Mouse (Mus musculus) embryonic facial prominence, embryonic 13.5 days (tissue): ENCODE measurements around the gene 2310033P09Rik. TPM values are rescaled to one million over a fixed set of nuclear protein-coding genes. Genes with fewer than 3 reads are reported as not detected.

Experiments used
- ATAC-seq: fragments of 200-750 bp; cut with Nextera tagmentation; 2 replicates; pipeline ENCODE4 v1.8.0; 2017; ENCODE audit warnings: low read depth; ENCODE audit not compliant: insufficient number of reproducible peaks, insufficient read depth, low FRiP score, low TSS enrichment
- H3K27ac ChIP-seq: fragments of 300-500 bp; sonication (generic); 2 replicates; pipeline ENCODE4 v1.5.1; 2015; ENCODE audit warnings: moderate library complexity, mild to moderate bottlenecking, inconsistent platforms
- H3K27me3 ChIP-seq: fragments of 300-500 bp; sonication (generic); 2 replicates; pipeline ENCODE4 v1.6.1; 2015; ENCODE audit warnings: mild to moderate bottlenecking, inconsistent platforms
- H3K36me3 ChIP-seq: fragments of 300-500 bp; sonication (generic); 2 replicates; pipeline ENCODE4 v1.6.1; 2015; ENCODE audit warnings: mild to moderate bottlenecking, inconsistent platforms
- H3K4me1 ChIP-seq: fragments of 300-500 bp; sonication (generic); 2 replicates; pipeline ENCODE4 v1.6.1; 2015; ENCODE audit warnings: inconsistent platforms
- H3K4me2 ChIP-seq: fragments of 300-500 bp; sonication (generic); 2 replicates; pipeline ENCODE4 v1.6.1; 2015; ENCODE audit warnings: moderate library complexity, mild to moderate bottlenecking, inconsistent platforms
- H3K4me3 ChIP-seq: fragments of 300-500 bp; sonication (generic); 2 replicates; pipeline ENCODE4 v1.5.1; 2015; ENCODE audit warnings: mild to moderate bottlenecking, inconsistent platforms
- H3K9ac ChIP-seq: fragments of 300-500 bp; sonication (generic); 2 replicates; pipeline ENCODE4 v1.6.1; 2015; ENCODE audit warnings: mild to moderate bottlenecking, inconsistent platforms
- H3K9me3 ChIP-seq: fragments of 300-500 bp; sonication (generic); 2 replicates; pipeline ENCODE4 v1.6.1; 2016; ENCODE audit warnings: inconsistent platforms
- WGBS: fragments of 180-500 bp; shearing (Covaris S2); methylation state at CpG from one replicate; pipeline ENCODE4 v1.1.7; 2015; ENCODE audit warnings: mixed read lengths; 5-methylcytosine and 5-hydroxymethylcytosine counted together
- polyA plus RNA-seq: library from polyadenylated mRNA; unstranded; fragments of >200 nt; fragmentation: Nextera tagmentation; extraction: Ambion mirVana; gene quantifications from 2 replicates; pipeline ENCODE4 v1.2.1, GENCODE M21; 2015

The 2310033P09Rik gene
- polyA plus RNA-seq, 1 experiment from 2014 or later = 45.5 TPM

DNA sequence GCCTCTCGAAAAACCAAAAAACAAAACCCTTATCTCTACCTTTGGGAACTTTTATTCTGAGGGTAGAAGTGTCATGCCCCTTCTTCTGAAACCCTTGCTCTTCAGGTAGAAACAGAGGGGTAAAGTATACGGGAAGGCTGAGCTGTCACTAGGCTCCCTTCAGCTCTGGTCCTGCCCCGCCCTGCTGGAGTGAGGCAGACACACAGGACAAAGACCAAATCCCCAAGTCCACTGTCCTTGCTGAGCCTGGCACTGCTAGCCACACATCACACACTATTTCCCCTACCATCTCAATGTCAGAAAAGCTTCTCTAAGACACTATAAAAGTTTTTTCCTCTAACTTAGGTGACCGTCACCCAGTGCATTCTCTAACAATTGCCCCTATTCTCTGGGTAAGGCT is 14.2 kb downstream of the 2310033P09Rik start:
- H3K9me3 ChIP-seq = no peaks in the 10 kb centered on the region
- H3K27ac ChIP-seq = no peak overlapping the region
- H3K4me2 ChIP-seq = no peak overlapping the region
- WGBS = 85% methylated on average over 4 of the region's 4 CpGs
- no peaks in the 10 kb centered on the region for H3K27me3 ChIP-seq
- H3K9ac ChIP-seq = no peak overlapping the region
- peaks cover 73% of the 10 kb centered on the region for H3K4me1 ChIP-seq
- H3K36me3 ChIP-seq = peaks cover 38% of the 10 kb centered on the region
- no peak overlapping the region for H3K4me3 ChIP-seq
- ATAC-seq = no peak

DNA sequence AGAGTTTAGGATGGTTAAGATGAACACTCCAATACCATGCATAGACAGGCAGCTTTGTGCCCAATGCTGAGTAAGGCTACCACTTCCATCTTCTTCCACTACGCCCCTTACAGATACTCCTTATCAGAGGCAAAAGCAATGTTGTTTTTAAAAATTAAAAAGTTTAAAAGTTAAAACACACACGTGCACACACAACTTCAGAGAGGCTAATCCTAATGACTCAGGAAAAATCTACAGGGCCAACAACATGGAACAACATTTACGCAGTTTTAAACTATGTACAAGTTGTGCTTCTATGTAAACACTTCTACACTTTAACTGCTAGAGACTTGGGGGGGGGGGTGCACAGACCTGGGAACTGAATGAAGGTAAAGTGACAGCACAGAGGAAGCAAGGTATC is 15.9 kb downstream of the 2310033P09Rik start:
- no peak overlapping the region for H3K9ac ChIP-seq

DNA sequence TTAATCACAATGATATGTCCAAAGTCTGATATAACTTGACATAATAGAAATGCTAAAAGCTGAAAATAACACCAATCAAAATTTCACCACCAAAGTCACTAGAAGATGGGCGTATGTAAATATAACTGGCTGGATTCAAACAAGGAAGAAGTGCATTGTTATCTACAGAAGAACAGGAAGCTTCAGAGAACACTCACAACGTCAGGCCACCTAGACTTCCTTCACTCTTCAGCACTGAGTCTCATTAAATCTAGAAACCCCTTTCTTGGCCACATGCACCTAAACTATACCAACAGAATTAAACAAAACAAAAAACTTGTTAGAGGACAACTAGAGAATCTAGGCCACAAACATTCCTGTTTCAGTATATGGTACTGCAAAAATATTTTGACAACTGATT is 16.3 kb downstream of the 2310033P09Rik start:
- no peak for ATAC-seq
- H3K9me3 ChIP-seq = no peaks in the 10 kb centered on the region
- no peak overlapping the region for H3K9ac ChIP-seq
- no peak overlapping the region for H3K27ac ChIP-seq
- peaks cover 20% of the 10 kb centered on the region for H3K36me3 ChIP-seq
- H3K4me3 ChIP-seq = no peak overlapping the region
- WGBS = 75% methylated on average over 2 of the region's 2 CpGs
- peaks cover 66% of the 10 kb centered on the region for H3K4me1 ChIP-seq
- no peaks in the 10 kb centered on the region for H3K27me3 ChIP-seq
- 0 out of 2 replicates have a peak overlapping the region, but pooled peaks have one; percentile 92 for H3K4me2 ChIP-seq

More for the DNA sequence above, 15.9 kb downstream of the 2310033P09Rik start:
- Histone ChIP-seq H3K4me3 (no peak overlapping the region), H3K4me2 (peak overlapping the region; percentile 2; the same call in 1 of the 2 replicates), H3K27ac (no peak overlapping the region), H3K27me3 (no peaks in the 10 kb centered on the region), H3K36me3 (peaks cover 25% of the 10 kb centered on the region), H3K9me3 (no peaks in the 10 kb centered on the region), H3K4me1 (peaks cover 66% of the 10 kb centered on the region)
- ATAC-seq = no peak
- WGBS = 88% methylated on average over 3 of the region's 3 CpGs

DNA sequence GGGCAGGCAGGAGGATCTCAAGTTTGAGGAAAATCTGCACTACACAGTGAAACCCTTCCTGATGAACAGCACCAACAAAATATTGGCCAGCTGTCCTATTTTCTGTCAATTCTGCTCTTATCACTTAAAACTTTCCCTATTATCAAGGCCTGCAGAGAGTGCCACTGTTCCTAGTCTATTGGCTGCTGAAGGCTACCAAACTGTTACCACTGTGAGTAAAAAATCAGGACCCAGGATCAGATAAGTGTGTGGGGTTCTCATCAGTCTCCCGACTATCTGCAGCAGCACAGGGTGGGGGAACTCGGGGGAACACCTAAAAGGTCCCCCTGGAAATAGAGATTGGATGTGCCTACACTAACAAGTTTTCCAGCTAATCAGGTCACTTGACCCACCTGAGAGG is 17.0 kb downstream of the 2310033P09Rik start:
- ATAC-seq = no peak
- peaks cover 15% of the 10 kb centered on the region for H3K36me3 ChIP-seq
- H3K27ac ChIP-seq = no peak overlapping the region
- no peaks in the 10 kb centered on the region for H3K27me3 ChIP-seq
- H3K9me3 ChIP-seq = no peaks in the 10 kb centered on the region
- H3K4me1 ChIP-seq = peaks cover 66% of the 10 kb centered on the region
- H3K9ac ChIP-seq = no peak overlapping the region; the same call in 1 of the 2 replicates
- WGBS = 76% methylated on average over 2 of the region's 2 CpGs
- H3K4me2 ChIP-seq = peak overlapping the region; percentile 92
- H3K4me3 ChIP-seq = peak overlapping the region; percentile 81

DNA sequence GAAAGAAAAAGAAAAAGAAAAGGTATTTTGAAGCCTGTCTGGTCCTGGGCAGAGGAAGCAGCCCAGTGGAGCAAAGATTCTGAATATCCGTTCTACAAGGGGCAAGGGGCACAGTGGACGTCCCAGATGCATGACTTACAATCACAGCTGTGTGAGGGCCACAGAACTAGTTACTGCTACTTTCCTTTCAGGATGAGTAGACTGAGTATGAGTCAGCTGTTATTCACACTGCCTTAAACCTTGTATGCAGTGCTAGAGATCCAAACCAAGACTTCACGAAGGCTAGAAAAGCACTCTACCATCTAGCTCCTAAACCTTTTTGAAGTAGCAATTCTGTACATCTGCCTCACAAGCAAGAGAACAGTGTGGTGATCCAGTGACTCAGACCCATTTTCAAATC is 18.1 kb downstream of the 2310033P09Rik start:
- peaks cover 8% of the 10 kb centered on the region for H3K36me3 ChIP-seq
- peak overlapping the region; percentile 81 for H3K4me3 ChIP-seq
- H3K27me3 ChIP-seq = no peaks in the 10 kb centered on the region
- no peaks in the 10 kb centered on the region for H3K9me3 ChIP-seq
- 50% methylated on average over 3 of the region's 3 CpGs for WGBS
- no peak for ATAC-seq
- peak overlapping the region; percentile 92 for H3K4me2 ChIP-seq
- peak overlapping the region; percentile 98 for H3K9ac ChIP-seq
- peak overlapping the region; percentile 95; the same call in 1 of the 2 replicates for H3K27ac ChIP-seq
- H3K4me1 ChIP-seq = peaks cover 56% of the 10 kb centered on the region

DNA sequence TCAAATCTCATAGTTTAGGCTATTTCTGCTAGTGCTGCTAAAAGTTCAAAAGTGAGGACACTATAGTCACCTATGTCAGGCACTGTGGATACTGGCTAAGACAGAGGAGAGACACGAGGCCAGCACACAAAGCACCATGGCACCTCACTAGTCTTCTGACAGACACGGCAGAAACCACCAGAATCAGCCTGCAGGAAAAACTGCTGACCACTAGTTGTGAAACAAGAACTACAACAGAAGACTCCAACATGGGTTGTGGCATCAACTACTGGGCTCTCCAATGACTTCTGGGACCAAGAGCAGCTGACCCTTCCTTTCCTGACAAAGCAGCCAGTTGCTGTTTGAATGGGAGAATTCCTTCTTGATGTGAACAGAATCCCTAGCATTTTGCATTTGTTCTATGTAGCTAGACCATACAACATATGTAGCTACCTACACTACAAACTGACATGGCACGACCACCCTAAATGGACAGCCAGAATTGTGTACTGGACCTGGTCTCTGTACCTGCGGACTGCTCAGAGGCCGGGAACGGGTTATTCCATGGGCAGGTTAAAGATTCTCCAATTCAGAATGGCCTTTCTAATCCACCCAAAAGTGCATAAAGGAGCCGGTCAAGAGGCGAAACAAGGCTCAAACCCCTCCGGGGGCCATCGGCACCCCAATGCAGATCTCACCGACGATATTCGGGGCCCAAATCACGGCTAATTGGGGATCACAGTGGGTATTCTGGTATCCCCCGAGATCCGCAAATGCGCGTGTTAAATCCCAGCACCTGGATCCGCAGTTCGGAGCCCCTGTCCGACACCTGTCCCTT is 18.9 kb downstream of the 2310033P09Rik start:
- no peaks in the 10 kb centered on the region for H3K27me3 ChIP-seq

DNA sequence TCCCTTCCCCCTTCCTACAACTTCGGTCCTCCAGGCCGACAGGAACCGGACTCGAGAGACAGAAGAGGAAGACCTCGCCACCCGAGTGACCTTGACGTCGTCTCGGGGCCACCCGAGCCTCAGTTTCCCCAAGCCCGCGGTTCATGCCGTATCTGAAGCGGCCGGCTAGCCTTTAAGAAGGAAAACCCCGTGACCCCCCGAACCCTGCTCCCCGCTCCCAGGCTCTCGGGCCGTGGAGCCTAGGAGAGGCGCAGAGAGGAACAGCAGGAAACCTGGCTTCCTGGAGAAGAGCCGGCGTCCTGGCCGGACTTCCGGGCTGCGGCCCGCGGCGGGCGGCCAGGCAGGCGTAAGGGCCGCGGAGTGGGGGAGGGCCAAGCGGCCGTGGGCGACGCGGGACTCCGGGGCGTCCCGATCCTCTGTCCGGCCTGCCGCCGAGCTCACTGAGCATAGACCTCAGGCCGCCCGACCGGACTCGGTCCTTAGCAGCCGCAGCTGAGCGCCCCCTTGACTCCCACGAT is 19.5 kb downstream of the 2310033P09Rik start:
- Histone ChIP-seq H3K27me3 (no peaks in the 10 kb centered on the region), H3K36me3 (peaks cover 8% of the 10 kb centered on the region), H3K4me1 (peaks cover 48% of the 10 kb centered on the region), H3K9ac (peak overlapping the region; percentile 98), H3K9me3 (no peaks in the 10 kb centered on the region), H3K4me3 (peak overlapping the region; percentile 81), H3K4me2 (peak overlapping the region; percentile 92), H3K27ac (peak overlapping the region; percentile 95)
- WGBS = under 1% methylated on average over 50 of the region's 51 CpGs
- peak; percentile 52 for ATAC-seq

More for the DNA sequence above, 18.9 kb downstream of the 2310033P09Rik start:
- Histone ChIP-seq H3K9me3 (no peaks in the 10 kb centered on the region), H3K4me1 (peaks cover 53% of the 10 kb centered on the region), H3K9ac (peak overlapping the region; percentile 98), H3K4me3 (peak overlapping the region; percentile 81), H3K4me2 (peak overlapping the region; percentile 92), H3K36me3 (peaks cover 8% of the 10 kb centered on the region), H3K27ac (peak overlapping the region; percentile 95)
- ATAC-seq = no peak
- WGBS = 4% methylated on average over 21 of the region's 21 CpGs

DNA sequence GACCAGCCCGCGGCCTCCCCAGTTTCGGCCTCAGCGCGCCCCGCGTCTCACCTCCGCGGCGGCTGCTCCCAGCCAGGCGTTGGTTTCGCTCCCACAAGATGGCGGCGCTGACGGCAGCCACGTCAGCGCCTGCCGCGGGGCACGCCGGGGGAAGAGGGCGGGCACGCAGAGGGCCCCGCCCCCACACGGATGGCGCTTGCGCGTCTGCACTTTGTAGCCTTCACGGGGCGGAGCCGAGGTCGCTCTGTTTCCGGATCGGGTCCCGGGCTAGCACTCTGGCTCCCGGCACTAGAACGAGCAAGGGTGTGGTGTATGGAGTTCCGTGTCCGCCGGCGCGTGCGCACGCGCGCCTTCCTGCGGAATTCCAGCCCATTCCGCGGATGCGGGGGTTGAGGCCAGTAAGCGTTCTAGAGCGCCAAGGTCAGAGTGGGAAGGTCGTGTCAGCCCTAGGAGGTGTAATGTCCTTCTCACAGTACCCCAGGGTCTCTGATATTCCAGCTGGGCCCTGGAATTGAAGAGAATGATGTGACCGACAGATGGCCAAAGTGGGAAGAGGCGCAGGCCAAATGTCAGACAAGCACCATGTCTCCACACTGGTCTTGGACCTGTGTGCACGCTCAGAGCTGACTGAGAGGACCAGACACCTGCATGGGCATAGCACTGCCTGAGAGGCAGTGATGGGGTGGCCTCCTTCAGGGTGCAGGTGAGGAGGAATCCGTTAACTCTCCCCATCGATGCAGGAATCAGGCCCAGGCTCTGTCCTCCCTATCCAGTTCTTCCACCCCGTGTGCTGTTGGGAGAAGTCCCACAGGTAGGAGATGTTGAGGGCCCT is 20.2 kb downstream of the 2310033P09Rik start, which contains the start of gene Arf1:
Arf1 (minus strand) TSS at position 149 of the 832 bp plus-strand sequence.
- Histone ChIP-seq H3K4me3 (peak within 1 kb of the TSS; percentile 81), H3K36me3 (peaks cover 6% of the 10 kb centered on the region), H3K9me3 (no peaks in the 10 kb centered on the region), H3K4me2 (peak within 1 kb of the TSS; percentile 92), H3K9ac (peak within 1 kb of the TSS; percentile 98), H3K27me3 (no peaks in the 10 kb centered on the region; the same call in 1 of the 2 replicates), H3K4me1 (peaks cover 42% of the 10 kb centered on the region), H3K27ac (peak within 1 kb of the TSS; percentile 95)
- ATAC-seq = peak; percentile 91
- 5% methylated on average over 53 of the region's 59 CpGs for WGBS

DNA sequence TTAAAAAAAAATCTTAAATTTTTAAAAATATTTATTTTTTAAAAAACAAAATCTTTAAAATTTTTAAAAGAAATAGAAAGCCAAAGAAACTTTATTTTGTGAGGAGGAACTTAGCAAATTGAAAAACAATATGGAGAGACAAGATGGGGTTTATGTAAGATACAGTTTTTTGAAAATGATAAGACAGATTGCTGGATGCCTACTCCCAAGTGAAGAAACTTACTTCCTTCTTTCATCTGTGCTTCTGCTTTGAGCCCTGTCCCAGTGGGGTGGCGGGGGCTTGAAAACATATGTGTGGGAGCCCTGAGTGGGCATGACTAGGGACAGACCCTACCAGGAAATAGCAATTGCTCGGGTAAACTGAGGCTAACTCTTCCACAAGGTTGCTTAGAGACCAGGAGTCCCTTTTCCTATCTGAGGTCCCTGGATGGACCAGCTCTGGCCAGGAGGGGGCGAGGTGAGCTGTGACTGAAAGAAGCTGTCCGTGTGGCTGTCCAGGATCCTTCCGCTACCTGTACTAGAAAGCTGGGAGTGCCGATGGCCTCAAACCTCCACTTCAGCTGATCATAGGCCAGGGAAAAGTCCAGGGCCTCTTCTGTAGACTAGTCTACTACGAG is 22.1 kb downstream of the 2310033P09Rik start:
- Histone ChIP-seq H3K27me3 (no peaks in the 10 kb centered on the region; the same call in 1 of the 2 replicates), H3K27ac (no peak overlapping the region), H3K4me2 (0 out of 2 replicates have a peak overlapping the region, but pooled peaks have one; percentile 16), H3K9ac (no peak overlapping the region), H3K36me3 (no peaks in the 10 kb centered on the region), H3K9me3 (no peaks in the 10 kb centered on the region), H3K4me3 (no peak overlapping the region), H3K4me1 (peaks cover 25% of the 10 kb centered on the region)
- 10% methylated on average over 7 of the region's 7 CpGs for WGBS
- no peak for ATAC-seq

DNA sequence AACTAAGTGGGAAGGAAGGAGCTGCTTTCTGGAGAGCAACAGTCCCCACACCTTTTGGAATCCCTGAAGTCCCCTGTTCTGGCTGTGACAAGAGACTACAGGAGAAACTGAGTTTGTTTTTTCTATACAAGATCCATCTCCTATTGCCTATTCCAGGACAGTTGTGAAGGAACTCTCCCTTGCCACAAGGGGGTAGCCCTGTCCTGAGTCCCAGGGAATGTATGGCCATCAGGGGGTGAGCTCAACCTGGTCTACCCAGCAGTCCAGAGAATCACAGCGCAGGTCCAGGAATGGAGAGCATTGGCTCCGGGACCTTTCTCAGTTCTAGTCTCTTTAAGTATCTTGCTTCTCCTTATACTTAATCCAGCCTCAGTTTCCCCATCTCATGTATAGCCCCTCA is 24.7 kb downstream of the 2310033P09Rik start:
- H3K4me1 ChIP-seq = peaks cover 8% of the 10 kb centered on the region
- H3K4me3 ChIP-seq = no peak overlapping the region
- H3K27me3 ChIP-seq = no peaks in the 10 kb centered on the region; the same call in 1 of the 2 replicates
- no peaks in the 10 kb centered on the region for H3K36me3 ChIP-seq
- H3K27ac ChIP-seq = no peak overlapping the region
- 51% methylated on average over 2 of the region's 2 CpGs for WGBS
- no peak overlapping the region for H3K4me2 ChIP-seq
- H3K9me3 ChIP-seq = no peaks in the 10 kb centered on the region
- H3K9ac ChIP-seq = no peak overlapping the region
- no peak for ATAC-seq
